Mouse (Mus musculus): ENCODE data around the gene Il1rapl2. TPM values are rescaled to one million over a fixed set of nuclear protein-coding genes. Genes with fewer than 3 reads are reported as not detected.

Gene Il1rapl2
- polyA plus RNA-seq, 1 experiment from 2014 or later: 2.7 TPM

- Histone ChIP-seq H3K27me3 (0 out of 2 replicates have a peak, but pooled peaks cover 4% of the 10 kb centered on the region), H3K4me3 (no peak overlapping the region), H3K4me1 (replicated peaks) (no peaks in the 10 kb centered on the region), H3K9me3 (no peaks in the 10 kb centered on the region), H3K4me2 (no peak overlapping the region), H3K27ac (replicated peaks) (no peak overlapping the region), H3K9ac (no peak overlapping the region), H3K36me3 (no peaks in the 10 kb centered on the region)
- WGBS: 83% methylated on average over 3 of the region's 3 CpGs
- no peak for ATAC-seq (ENCODE audit: low read depth)
Measured at GRCm38 (mm10) chrX:138838381-138838780, 1268.0 kb downstream of the Il1rapl2 start.
